Mouse (Mus musculus) erythroblast, embryonic 14.5 days (primary cell): Measurements from ENCODE around the gene Scn2a. TPM values are rescaled to one million over a fixed set of nuclear protein-coding genes. Genes with fewer than 3 reads are reported as not detected.

Experiments used
- H3K27me3 ChIP-seq: 2 replicates; pipeline ENCODE4 v1.6.1; 2012; ENCODE audit warnings: inconsistent platforms; ENCODE audit not compliant: control insufficient read depth
- H3K36me3 ChIP-seq: 2 replicates; pipeline ENCODE4 v1.6.1; 2012; ENCODE audit warnings: mild to moderate bottlenecking, inconsistent platforms; ENCODE audit not compliant: control insufficient read depth
- H3K4me1 ChIP-seq: 2 replicates; pipeline ENCODE4 v1.6.1; 2012; ENCODE audit warnings: inconsistent platforms; ENCODE audit not compliant: control insufficient read depth
- H3K4me3 ChIP-seq: replicated peaks from 2 replicates; pipeline ENCODE3; 2012; ENCODE audit warnings: moderate library complexity, mild to moderate bottlenecking, inconsistent platforms
- H3K9me3 ChIP-seq: 2 replicates; pipeline ENCODE4 v1.6.1; 2012; ENCODE audit warnings: low read length, inconsistent platforms, mixed read lengths; ENCODE audit not compliant: control insufficient read depth
- GATA1 ChIP-seq: IDR thresholded peaks from 2 replicates; pipeline ENCODE4 v1.6.1; 2012; ENCODE audit warnings: low read length, inconsistent platforms, mixed read lengths
- TAL1 ChIP-seq: IDR thresholded peaks from 3 replicates; pipeline ENCODE4 v1.6.1; 2012; ENCODE audit warnings: low read length, inconsistent platforms, mixed read lengths
- polyA plus RNA-seq: library from polyadenylated mRNA; stranded (reverse); fragments of >175 nt; gene quantifications from 2 replicates; pipeline ENCODE4 v1.2.3, GENCODE M21; 2012

Scn2a gene
- polyA plus RNA-seq, 1 experiment = not detected

- H3K4me3 ChIP-seq = no peak overlapping the region
- no peaks in the 10 kb centered on the region for H3K9me3 ChIP-seq
- H3K27me3 ChIP-seq = no peaks in the 10 kb centered on the region
- H3K36me3 ChIP-seq = no peaks in the 10 kb centered on the region
- no peaks in the 10 kb centered on the region for H3K4me1 ChIP-seq
- TF ChIP-seq GATA1 = no peak
- TF ChIP-seq TAL1 = no peak
Measured at GRCm38 (mm10) chr2:65663892-65664291, 43.3 kb downstream of the Scn2a start.

DNA sequence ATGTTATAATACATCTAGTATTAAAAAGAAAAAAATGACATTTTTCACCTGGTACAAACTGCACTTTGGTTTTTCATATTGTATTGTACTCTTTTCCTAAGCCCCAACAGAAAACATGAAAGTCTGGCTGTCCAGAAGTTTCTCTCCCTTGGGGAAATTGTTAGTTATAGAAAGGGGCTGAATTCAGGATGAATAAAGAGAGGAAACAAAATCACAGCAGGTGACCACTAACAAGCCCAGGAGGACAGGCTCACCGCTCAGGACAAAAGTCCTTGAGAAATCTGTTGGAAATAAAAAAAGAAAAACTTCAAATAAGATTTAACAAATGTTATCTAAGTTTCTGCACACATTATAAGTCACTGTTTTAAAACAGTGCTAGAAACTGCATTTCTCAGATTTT, 43.9 kb downstream of the Scn2a start:
- Histone ChIP-seq H3K9me3 (no peaks in the 10 kb centered on the region), H3K27me3 (no peaks in the 10 kb centered on the region), H3K36me3 (no peaks in the 10 kb centered on the region), H3K4me1 (no peaks in the 10 kb centered on the region), H3K4me3 (no peak overlapping the region)
- TF ChIP-seq TAL1 = no peak
- no peak for TF ChIP-seq GATA1

DNA sequence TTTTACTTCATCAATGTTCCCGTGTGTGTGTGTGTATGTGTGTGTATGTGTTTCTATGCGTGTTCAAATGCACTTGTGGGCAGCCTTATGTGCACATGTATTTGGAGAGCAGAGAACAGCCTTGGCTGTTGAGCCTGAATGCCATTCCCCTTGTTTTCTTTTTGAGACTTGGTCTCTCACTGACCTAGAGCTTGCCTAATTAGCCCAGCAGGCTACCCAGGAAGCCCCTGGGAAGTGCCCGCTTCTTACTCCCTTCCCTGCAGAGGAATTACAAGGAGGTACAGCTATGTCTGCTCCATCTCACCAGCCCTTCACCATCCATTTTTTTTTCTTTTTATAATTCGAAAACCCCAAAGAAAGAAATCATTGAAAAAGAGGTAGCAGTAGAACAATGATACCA, 44.6 kb downstream of the Scn2a start:
- H3K9me3 ChIP-seq = no peaks in the 10 kb centered on the region
- TF ChIP-seq GATA1 = no peak
- no peak for TF ChIP-seq TAL1
- H3K27me3 ChIP-seq = no peaks in the 10 kb centered on the region
- H3K36me3 ChIP-seq = no peaks in the 10 kb centered on the region
- H3K4me1 ChIP-seq = no peaks in the 10 kb centered on the region
- no peak overlapping the region for H3K4me3 ChIP-seq

- TF ChIP-seq TAL1 (no peak), GATA1 (no peak)
- no peak overlapping the region for H3K4me3 ChIP-seq
Measured at GRCm38 (mm10) chr2:65667590-65668436, 47.2 kb downstream of the Scn2a start.

DNA sequence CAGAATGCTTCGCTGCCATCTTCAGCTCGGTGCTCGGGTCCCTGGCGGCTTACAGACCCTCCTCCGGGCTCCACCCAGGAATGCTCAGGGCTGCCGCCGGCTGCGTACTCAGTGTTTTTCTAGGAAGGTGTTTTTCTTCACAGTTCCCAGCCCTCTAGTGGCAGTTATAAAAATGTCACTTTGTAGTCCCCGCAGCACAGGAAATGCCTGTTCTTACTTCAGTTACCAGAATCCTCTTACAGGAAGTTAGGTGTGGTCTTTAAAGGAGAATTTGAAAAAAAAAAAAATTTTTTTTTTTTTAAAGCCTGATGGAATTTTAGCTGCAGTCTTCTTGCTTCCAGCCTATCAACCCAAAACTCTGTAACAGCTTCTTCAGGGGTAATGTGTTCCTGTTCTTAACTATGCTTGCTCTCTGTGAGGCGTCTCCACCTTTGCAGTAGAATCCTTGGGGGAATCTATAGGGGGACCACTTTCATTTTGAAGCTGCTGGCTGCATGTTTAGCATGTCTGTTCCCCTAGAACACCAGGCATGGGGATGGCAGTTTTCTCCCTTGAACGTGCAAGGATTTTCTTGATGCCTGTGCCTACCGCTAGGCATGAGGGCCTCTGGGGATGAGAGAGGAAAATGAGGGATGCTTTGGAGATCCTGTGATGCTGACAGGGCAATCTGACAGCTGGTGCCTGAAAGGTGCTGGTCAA, 48.0 kb downstream of the Scn2a start:
- Histone ChIP-seq H3K36me3 (no peaks in the 10 kb centered on the region), H3K4me1 (no peaks in the 10 kb centered on the region), H3K4me3 (no peak overlapping the region), H3K9me3 (no peaks in the 10 kb centered on the region), H3K27me3 (no peaks in the 10 kb centered on the region)
- TF ChIP-seq GATA1 (no peak), TAL1 (no peak)

More at GRCm38 (mm10) chr2:65667590-65668436, 47.2 kb downstream of the Scn2a start:
- H3K9me3 ChIP-seq = no peaks in the 10 kb centered on the region
- H3K4me1 ChIP-seq = no peaks in the 10 kb centered on the region
- no peaks in the 10 kb centered on the region for H3K27me3 ChIP-seq
- H3K36me3 ChIP-seq = no peaks in the 10 kb centered on the region

DNA sequence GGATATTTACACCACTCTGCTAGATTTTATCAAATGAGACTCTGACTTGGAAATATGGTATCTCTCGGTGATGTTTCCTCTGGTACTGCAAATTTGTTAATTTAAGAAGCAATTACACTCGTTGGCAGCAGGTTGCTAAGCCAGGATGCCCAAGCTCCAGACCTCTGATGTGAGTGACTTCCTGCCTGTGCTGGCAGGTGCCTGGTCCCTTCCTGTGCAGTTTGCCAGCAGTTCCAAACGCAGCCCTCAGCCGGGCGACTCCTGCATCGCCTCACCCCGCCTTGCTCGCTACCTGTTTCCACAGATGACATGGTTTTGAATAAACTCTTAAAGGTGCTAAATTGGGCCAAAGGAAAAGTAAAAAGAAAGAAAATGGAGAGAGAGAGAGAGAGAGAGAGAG, 49.0 kb downstream of the Scn2a start:
- Histone ChIP-seq H3K36me3 (no peaks in the 10 kb centered on the region), H3K27me3 (no peaks in the 10 kb centered on the region), H3K4me1 (no peaks in the 10 kb centered on the region), H3K9me3 (no peaks in the 10 kb centered on the region), H3K4me3 (no peak overlapping the region)
- no peak for TF ChIP-seq TAL1
- TF ChIP-seq GATA1 = no peak

DNA sequence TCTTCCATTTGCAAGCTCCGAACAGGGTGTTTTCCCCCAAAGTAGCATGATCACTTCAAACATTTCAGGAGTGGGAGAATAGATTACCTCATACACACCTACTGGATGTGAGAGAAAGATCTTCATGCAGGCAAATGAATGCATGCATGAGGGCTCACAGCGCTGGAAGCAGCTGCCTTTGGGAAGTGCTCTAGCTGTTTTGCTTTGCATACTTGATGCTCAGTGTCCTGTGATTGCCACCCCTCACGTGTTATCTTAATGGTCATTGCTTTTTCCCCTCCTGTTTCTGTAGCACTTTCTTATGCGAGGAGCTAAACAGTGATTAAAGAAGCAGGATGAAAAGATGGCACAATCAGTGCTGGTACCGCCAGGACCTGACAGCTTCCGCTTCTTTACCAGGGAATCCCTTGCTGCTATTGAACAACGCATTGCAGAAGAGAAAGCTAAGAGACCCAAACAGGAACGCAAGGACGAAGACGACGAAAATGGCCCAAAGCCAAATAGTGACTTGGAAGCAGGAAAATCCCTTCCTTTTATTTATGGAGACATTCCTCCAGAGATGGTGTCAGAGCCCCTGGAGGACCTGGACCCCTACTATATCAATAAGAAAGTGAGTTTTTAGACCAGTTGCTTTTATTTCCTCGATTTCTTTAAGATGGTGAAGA, 49.7 kb downstream of the Scn2a start:
- Histone ChIP-seq H3K4me1 (no peaks in the 10 kb centered on the region), H3K4me3 (no peak overlapping the region), H3K9me3 (no peaks in the 10 kb centered on the region), H3K36me3 (no peaks in the 10 kb centered on the region), H3K27me3 (no peaks in the 10 kb centered on the region)
- TF ChIP-seq TAL1 = no peak
- no peak for TF ChIP-seq GATA1

DNA sequence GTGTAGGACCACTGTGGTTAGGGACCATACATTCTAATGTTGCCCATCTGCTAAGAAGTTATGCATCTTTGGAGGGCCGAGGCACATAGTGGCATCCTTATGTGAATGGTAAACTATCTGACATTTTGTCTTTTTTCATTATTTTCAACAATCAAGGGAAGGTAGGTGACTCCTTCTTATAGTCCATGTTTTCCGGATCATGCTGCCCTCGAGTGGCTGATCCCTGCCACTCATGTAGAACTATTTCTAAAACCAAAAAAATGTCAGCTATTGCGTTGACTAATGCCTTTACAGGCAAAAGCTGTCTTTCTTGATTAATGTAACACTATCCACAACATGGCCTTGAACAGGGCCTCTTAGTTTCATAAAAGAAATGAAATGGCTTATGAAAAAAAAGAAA, 59.0 kb downstream of the Scn2a start:
- no peaks in the 10 kb centered on the region for H3K4me1 ChIP-seq
- H3K36me3 ChIP-seq = no peaks in the 10 kb centered on the region
- no peaks in the 10 kb centered on the region for H3K27me3 ChIP-seq
- TF ChIP-seq TAL1 = no peak
- no peak for TF ChIP-seq GATA1
- no peaks in the 10 kb centered on the region for H3K9me3 ChIP-seq
- H3K4me3 ChIP-seq = no peak overlapping the region

- Histone ChIP-seq H3K4me3 (no peak overlapping the region), H3K9me3 (no peaks in the 10 kb centered on the region), H3K27me3 (no peaks in the 10 kb centered on the region), H3K36me3 (no peaks in the 10 kb centered on the region), H3K4me1 (no peaks in the 10 kb centered on the region)
- TF ChIP-seq GATA1 = no peak
- no peak for TF ChIP-seq TAL1
Measured at GRCm38 (mm10) chr2:65685151-65685550, 64.6 kb downstream of the Scn2a start.
